Mouse (Mus musculus) midbrain, postnatal 0 days (tissue): ENCODE data around the gene Ehd1. TPM values are rescaled to one million over a fixed set of nuclear protein-coding genes. Genes with fewer than 3 reads are reported as not detected.
A peak's percentile ranks its signal among the peaks of the same experiment; 100 is the strongest.

Experiments
- ATAC-seq: fragments of 200-750 bp; cut with Nextera tagmentation; 2 replicates; pipeline ENCODE4 v1.8.0; 2017; ENCODE audit warnings: moderate number of reproducible peaks, mild to moderate bottlenecking, moderate TSS enrichment, moderate library complexity; ENCODE audit not compliant: low FRiP score
- DNase-seq: peaks from one replicate; pipeline ENCODE4 v3.0.0-alpha.2; 2015; ENCODE audit warnings: low spot score
- H3K27ac ChIP-seq: fragments of 300-500 bp; sonication (generic); 2 replicates; pipeline ENCODE4 v1.5.1; 2014; ENCODE audit warnings: low read depth, mild to moderate bottlenecking, low read length, mixed read lengths
- H3K27me3 ChIP-seq: fragments of 300-500 bp; sonication (generic); 2 replicates; pipeline ENCODE4 v1.6.1; 2014; ENCODE audit warnings: low read length, control low read depth, mixed read lengths; ENCODE audit not compliant: insufficient read depth
- H3K36me3 ChIP-seq: fragments of 300-500 bp; sonication (generic); 2 replicates; pipeline ENCODE4 v1.6.1; 2014; ENCODE audit warnings: low read length, control low read depth, mixed read lengths; ENCODE audit not compliant: insufficient read depth
- H3K4me1 ChIP-seq: fragments of 300-500 bp; sonication (generic); 2 replicates; pipeline ENCODE4 v1.6.1; 2014; ENCODE audit warnings: mild to moderate bottlenecking, control low read depth, antibody characterized with exemption, low read length, mixed read lengths; ENCODE audit not compliant: insufficient read depth
- H3K4me2 ChIP-seq: fragments of 300-500 bp; sonication (generic); 2 replicates; pipeline ENCODE4 v1.6.1; 2014; ENCODE audit warnings: low read depth, mild to moderate bottlenecking, low read length, mixed read lengths; ENCODE audit not compliant: poor library complexity, severe bottlenecking
- H3K4me3 ChIP-seq: fragments of 300-500 bp; sonication (generic); 2 replicates; pipeline ENCODE4 v1.5.1; 2014; ENCODE audit warnings: low read depth, mild to moderate bottlenecking, low read length, moderate library complexity
- H3K9ac ChIP-seq: fragments of 300-500 bp; sonication (generic); replicated peaks from 2 replicates; pipeline ENCODE4 v1.6.1; 2014; ENCODE audit warnings: mild to moderate bottlenecking, low read length, moderate library complexity, mixed read lengths; ENCODE audit not compliant: poor library complexity, severe bottlenecking
- H3K9me3 ChIP-seq: fragments of 300-500 bp; sonication (generic); 2 replicates; pipeline ENCODE4 v1.6.1; 2016; ENCODE audit warnings: low read length, control low read depth
- CTCF ChIP-seq: IDR thresholded peaks from 2 replicates; pipeline ENCODE4 v1.5.1; 2016; ENCODE audit warnings: antibody characterized with exemption, mild to moderate bottlenecking
- WGBS: fragments of 180-500 bp; shearing (Covaris S2); extraction: QIAGEN DNeasy Blood & Tissue Kit; methylation state at CpG from one replicate; pipeline ENCODE4 v1.1.7; 2014; 5-methylcytosine and 5-hydroxymethylcytosine counted together
- polyA plus RNA-seq: library from polyadenylated mRNA; unstranded; fragments of >200 nt; fragmentation: Nextera tagmentation; extraction: Ambion mirVana; gene quantifications from 2 replicates; pipeline ENCODE4 v1.2.1, GENCODE M21; 2015
- total RNA-seq: library from RNA; depleted of rRNA; stranded (reverse); fragments of >200 nt; gene quantifications from 2 replicates; pipeline ENCODE4 v1.2.3, GENCODE M21; 2014

Gene Ehd1
- total and polyA plus RNA-seq, 2 experiments from 2014 or later: 74.0 to 139 TPM

DNA sequence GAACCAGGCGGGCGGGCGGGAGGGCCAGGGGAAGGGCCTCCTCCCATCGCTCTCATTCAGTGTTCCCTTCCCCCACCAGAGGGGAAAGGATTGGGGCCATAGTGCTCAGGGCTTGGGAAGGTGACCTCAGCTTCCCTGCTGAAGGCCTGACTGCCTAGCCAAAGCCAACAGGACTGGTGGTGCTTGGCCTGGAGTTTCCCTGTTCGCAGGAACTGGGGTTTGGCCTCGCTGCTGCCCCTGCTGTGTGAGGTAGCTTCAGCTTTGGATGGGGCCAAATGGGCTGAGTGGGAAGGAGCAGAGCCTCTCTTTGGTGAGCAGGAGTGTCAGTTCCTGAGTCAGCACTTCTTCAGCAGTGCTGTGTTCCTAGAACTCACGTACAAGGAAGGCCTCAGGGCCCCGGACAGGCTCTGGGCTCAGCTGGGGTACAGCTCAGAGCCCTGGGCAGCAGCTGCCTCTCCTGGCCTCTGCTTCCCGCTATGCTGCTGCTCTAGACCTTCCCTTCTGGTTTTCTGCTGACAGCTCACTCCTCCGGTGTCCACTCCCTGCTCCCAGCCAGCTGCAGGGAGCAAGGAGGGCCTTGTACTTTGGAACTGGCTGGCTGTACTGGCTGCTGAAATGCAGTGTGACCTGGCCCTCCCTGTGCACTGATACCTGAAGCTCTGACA, 14.7 kb downstream of the Ehd1 start:
- Histone ChIP-seq H3K4me1 (no peaks in the 10 kb centered on the region), H3K4me3 (no peak overlapping the region), H3K4me2 (no peak overlapping the region), H3K27me3 (no peaks in the 10 kb centered on the region), H3K36me3 (peaks cover 38% of the 10 kb centered on the region), H3K9me3 (no peaks in the 10 kb centered on the region), H3K27ac (no peak overlapping the region), H3K9ac (no peak overlapping the region)
- peak; percentile 12 for DNase-seq
- WGBS: 75% methylated on average over 10 of the region's 10 CpGs
- ATAC-seq: no peak
- TF ChIP-seq CTCF: no peak

- Histone ChIP-seq H3K36me3 (peaks cover 38% of the 10 kb centered on the region), H3K27me3 (no peaks in the 10 kb centered on the region), H3K9me3 (no peaks in the 10 kb centered on the region), H3K4me3 (no peak overlapping the region), H3K27ac (no peak overlapping the region), H3K4me2 (no peak overlapping the region), H3K4me1 (no peaks in the 10 kb centered on the region), H3K9ac (no peak overlapping the region)
- WGBS: 88% methylated on average over 5 of the region's 5 CpGs
- DNase-seq (no peak), ATAC-seq (no peak)
- no peak for TF ChIP-seq CTCF
Observed at GRCm38 (mm10) chr19:6292262-6292661, 15.7 kb downstream of the Ehd1 start.

DNA sequence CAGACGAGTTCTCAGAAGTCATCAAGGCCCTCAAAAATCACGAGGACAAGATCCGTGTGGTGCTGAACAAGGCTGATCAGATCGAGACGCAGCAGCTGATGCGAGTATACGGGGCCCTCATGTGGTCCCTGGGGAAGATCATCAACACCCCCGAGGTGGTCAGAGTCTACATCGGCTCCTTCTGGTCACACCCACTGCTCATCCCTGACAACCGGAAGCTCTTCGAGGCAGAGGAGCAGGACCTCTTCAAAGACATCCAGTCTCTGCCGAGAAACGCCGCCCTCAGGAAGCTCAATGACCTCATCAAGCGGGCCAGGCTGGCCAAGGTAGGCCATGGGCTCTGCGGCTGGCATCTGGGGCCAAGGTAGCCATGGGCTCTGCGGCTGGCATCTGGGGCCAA, 17.8 kb downstream of the Ehd1 start:
- no peak for TF ChIP-seq CTCF
- H3K27me3 ChIP-seq: no peaks in the 10 kb centered on the region
- no peaks in the 10 kb centered on the region for H3K9me3 ChIP-seq
- no peak overlapping the region for H3K4me3 ChIP-seq
- H3K36me3 ChIP-seq: peaks cover 57% of the 10 kb centered on the region
- no peak overlapping the region for H3K4me2 ChIP-seq
- no peaks in the 10 kb centered on the region for H3K4me1 ChIP-seq
- 94% methylated on average over 16 of the region's 17 CpGs for WGBS
- H3K27ac ChIP-seq: no peak overlapping the region
- no peak for DNase-seq
- no peak overlapping the region for H3K9ac ChIP-seq
- ATAC-seq: no peak

- WGBS: 93% methylated on average over 5 of the region's 5 CpGs
- Histone ChIP-seq H3K9me3 (no peaks in the 10 kb centered on the region), H3K27ac (no peak overlapping the region), H3K4me3 (no peak overlapping the region), H3K36me3 (peaks cover 56% of the 10 kb centered on the region), H3K9ac (no peak overlapping the region), H3K4me1 (no peaks in the 10 kb centered on the region), H3K27me3 (no peaks in the 10 kb centered on the region), H3K4me2 (no peak overlapping the region)
- TF ChIP-seq CTCF: no peak
- no peak for DNase-seq
- no peak for ATAC-seq
Observed at GRCm38 (mm10) chr19:6296551-6297210, 20.2 kb downstream of the Ehd1 start.

GRCm38 (mm10) chr19:6297641-6298040, 21.1 kb downstream of the Ehd1 start:
- Histone ChIP-seq H3K9me3 (no peaks in the 10 kb centered on the region), H3K4me2 (no peak overlapping the region), H3K27ac (no peak overlapping the region), H3K9ac (no peak overlapping the region), H3K4me3 (no peak overlapping the region), H3K36me3 (peaks cover 56% of the 10 kb centered on the region), H3K4me1 (no peaks in the 10 kb centered on the region), H3K27me3 (no peaks in the 10 kb centered on the region)
- ATAC-seq (no peak), DNase-seq (no peak)
- no peak for TF ChIP-seq CTCF
- 95% methylated on average over 9 of the region's 9 CpGs for WGBS

GRCm38 (mm10) chr19:6299003-6299402, 22.5 kb downstream of the Ehd1 start:
- no peak for ATAC-seq
- TF ChIP-seq CTCF: no peak
- H3K4me2 ChIP-seq: no peak overlapping the region
- H3K4me3 ChIP-seq: no peak overlapping the region
- no peak overlapping the region for H3K9ac ChIP-seq
- no peaks in the 10 kb centered on the region for H3K4me1 ChIP-seq
- WGBS: 81% methylated on average over 4 of the region's 4 CpGs
- peaks cover 52% of the 10 kb centered on the region for H3K36me3 ChIP-seq
- H3K9me3 ChIP-seq: no peaks in the 10 kb centered on the region
- no peaks in the 10 kb centered on the region for H3K27me3 ChIP-seq
- H3K27ac ChIP-seq: no peak overlapping the region; the same call in 1 of the 2 replicates
- no peak for DNase-seq
